Mouse (Mus musculus): ENCODE measurements around the gene Cop1.

GRCm38 (mm10) chr1:159198603-159199002, 33.5 kb upstream of the Cop1 start:
- no peak for TF ChIP-seq CTCF (IDR thresholded peaks at IDR 0.05 in 2 of 3, conservative IDR thresholded peaks at IDR 0.05 in 1 of 3; ENCODE audit: control insufficient read depth in 1 of 3, insufficient read depth in 1 of 3, low read depth in 2 of 3, low read length in 3 of 3, poor library complexity in 1 of 3, severe bottlenecking in 1 of 3)
- TF ChIP-seq ELF1 (IDR thresholded peaks at IDR 0.05; ENCODE audit: low read depth, low read length): no peak
- TF ChIP-seq POLR2A (IDR thresholded peaks at IDR 0.05; ENCODE audit: control insufficient read depth in 1 of 2, insufficient read depth in 1 of 2, low read depth in 1 of 2, low read length in 2 of 2, poor library complexity in 1 of 2): no peak
- TF ChIP-seq KAT2A (conservative IDR thresholded peaks at IDR 0.05; ENCODE audit: low read depth, low read length): no peak
- TF ChIP-seq MAZ (IDR thresholded peaks at IDR 0.05; ENCODE audit: low read depth, low read length): no peak
- TF ChIP-seq EP300 (IDR thresholded peaks at IDR 0.05; ENCODE audit: low read depth in 1 of 2, low read length in 2 of 2): no peak
- no peak for TF ChIP-seq ZMIZ1 (IDR thresholded peaks at IDR 0.05; ENCODE audit: low read depth, low read length)
- no peak for TF ChIP-seq CHD1 (IDR thresholded peaks at IDR 0.05; ENCODE audit: low read depth, low read length)

All from MEL (cell line).